Mouse (Mus musculus): Measurements from ENCODE around the gene Slc43a3. TPM values are rescaled to one million over a fixed set of nuclear protein-coding genes. Genes with fewer than 3 reads are reported as not detected.
A peak's percentile ranks its signal among the peaks of the same experiment; 100 is the strongest.

The Slc43a3 gene
- polyA plus RNA-seq (2015; fragmentation: Nextera tagmentation; extraction: Ambion mirVana): 37.3 and 41.9 TPM in 2 replicates

DNA sequence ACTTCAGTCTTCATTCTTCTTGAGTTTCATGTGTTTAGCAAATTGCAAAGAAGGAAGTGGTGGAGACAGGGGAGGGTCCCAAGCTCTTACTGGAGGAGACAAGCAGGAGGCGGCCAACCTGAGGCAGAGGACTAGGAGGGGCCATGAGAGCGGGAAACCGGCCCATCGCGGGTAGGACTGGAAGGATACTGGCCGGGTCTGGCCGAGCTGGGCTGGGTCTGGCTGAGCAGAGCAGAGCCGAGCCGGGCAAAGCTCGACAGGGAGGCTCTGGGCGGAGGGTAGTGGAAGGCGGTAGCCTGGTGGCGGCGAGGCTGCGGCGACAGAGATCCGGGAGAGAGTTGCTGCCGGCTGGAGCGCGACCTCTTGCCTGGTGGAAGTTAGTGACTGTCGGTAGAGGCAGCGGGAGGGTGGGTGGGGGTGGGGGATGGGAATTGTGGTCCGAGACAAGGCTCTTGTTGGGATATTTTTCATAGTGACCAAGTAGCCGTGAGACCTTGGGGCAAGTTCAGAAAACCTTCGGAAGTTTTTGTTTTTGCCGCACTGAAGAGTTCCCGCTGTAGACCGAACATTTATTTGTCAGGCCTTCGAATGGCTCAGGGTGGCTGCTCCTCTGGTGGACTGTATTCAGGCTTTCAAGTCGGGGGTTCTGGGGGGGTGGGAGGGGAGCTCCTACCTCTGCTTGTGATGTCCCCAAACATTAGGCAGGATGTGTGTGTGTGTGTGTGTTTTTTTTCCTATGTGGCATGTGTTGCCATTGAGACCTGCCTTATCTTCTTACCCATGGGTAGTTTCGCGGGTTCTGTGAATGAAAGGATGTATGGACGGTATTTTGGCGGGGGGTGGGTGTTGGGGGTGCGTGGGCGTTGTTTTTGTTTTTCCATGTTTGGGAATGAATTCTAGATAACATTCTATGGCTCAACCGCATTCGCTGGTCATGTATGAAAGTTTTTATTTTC, at the start of gene Slc43a3:
Gene Slc43a3, plus strand, starts transcription at position 106 of the 956 bp plus-strand sequence.
- Histone ChIP-seq H3K9ac (ENCODE audit: low read length) (peak within 1 kb of the TSS; percentile 80), H3K9me3 (replicated peaks; ENCODE audit: control insufficient read depth, low read length) (no peaks in the 10 kb centered on the region), H3K36me3 (ENCODE audit: control insufficient read depth, insufficient read depth, low read length) (no peaks in the 10 kb centered on the region), H3K27ac (ENCODE audit: low read length) (peak within 1 kb of the TSS; percentile 83), H3K27me3 (ENCODE audit: control insufficient read depth, insufficient read depth, low read length) (no peaks in the 10 kb centered on the region), H3K4me3 (replicated peaks; ENCODE audit: low read length) (peak within 1 kb of the TSS; percentile 57), H3K4me2 (ENCODE audit: low read depth, low read length) (peak within 1 kb of the TSS; percentile 67), H3K4me1 (ENCODE audit: control insufficient read depth, insufficient read depth, low read length) (peaks cover 20% of the 10 kb centered on the region)
- peak; percentile 91 for ATAC-seq (ENCODE audit: insufficient read depth, low FRiP score)
- WGBS: 11% methylated on average over 38 of the region's 38 CpGs

DNA sequence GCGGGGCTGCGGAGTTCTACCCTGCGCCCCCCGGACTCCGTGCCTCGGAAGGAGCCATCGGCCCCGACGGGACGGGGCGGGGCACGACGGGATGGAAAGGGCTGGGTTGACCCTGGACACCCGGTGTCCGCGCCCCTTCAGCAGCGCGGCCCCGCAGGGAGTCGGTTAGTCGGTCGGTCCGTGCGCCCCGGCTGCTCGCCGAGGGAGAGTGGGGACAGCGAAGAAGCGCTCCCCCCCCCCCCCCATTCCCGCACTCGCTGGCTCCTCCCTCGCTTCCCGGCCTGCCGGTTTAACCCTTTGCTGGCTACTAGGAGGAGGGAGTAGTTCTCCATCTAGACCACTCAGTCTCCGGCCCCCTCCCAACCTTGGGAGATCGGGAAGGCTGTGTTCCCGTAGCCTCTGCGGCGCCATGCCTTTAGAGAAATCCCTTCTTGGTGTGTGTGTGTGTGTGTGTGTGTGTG, 49.5 kb upstream of the Slc43a3 start:
- peaks cover 70% of the 10 kb centered on the region for H3K27me3 ChIP-seq (ENCODE audit: control insufficient read depth, insufficient read depth, low read length)
- H3K27ac ChIP-seq (ENCODE audit: low read length): no peak overlapping the region
- peaks cover 37% of the 10 kb centered on the region for H3K4me1 ChIP-seq (ENCODE audit: control insufficient read depth, insufficient read depth, low read length)
- under 1% methylated on average over 36 of the region's 39 CpGs for WGBS
- H3K4me3 ChIP-seq (replicated peaks; ENCODE audit: low read length): peak overlapping the region; percentile 58
- no peaks in the 10 kb centered on the region for H3K36me3 ChIP-seq (ENCODE audit: control insufficient read depth, insufficient read depth, low read length)
- no peaks in the 10 kb centered on the region for H3K9me3 ChIP-seq (replicated peaks; ENCODE audit: control insufficient read depth, low read length)
- H3K9ac ChIP-seq (ENCODE audit: low read length): peak overlapping the region; percentile 64
- H3K4me2 ChIP-seq (ENCODE audit: low read depth, low read length): peak overlapping the region; percentile 78
- no peak for ATAC-seq (ENCODE audit: insufficient read depth, low FRiP score)

DNA sequence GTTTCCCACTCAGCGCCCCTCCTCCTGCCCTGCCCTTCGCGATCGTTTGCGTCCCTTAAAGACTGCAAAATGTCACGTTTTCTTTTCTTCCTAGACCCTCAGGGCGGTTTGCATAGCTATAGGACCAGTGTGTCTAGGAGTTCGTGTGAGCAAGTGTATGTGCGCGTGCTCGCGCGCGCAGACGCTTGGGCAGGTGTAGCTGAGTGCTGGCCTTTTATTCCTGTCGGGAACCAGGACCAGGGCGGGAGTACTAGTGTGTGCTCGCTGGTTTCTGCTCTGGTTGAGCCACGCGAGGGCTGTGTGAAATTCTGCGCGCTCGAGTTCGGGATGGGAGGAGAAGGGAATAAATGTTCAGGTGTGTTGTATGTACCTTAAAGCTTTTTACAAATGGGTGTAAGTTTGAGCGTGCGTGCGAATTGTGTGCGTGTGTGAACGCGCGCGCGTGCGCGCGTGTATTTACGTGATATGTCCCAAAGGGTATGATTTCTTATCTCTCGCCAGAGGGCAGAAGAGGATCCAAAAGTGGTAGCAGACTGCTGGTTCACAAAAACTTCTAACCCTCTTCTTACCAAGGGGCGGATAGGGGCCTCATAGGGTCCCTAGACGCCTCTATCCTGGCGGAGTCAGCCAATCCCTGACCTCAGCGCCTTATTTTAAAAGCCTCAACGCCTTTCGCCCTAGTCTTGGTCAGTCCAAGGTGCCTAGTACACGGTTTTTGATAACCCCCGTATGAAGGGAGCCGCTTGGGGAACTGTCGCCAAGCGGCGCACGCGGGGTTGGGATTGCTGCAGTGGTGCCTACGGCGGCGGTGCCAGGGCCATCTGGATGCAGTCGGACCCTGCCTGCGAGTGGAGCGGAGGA, 48.7 kb upstream of the Slc43a3 start:
- WGBS: under 1% methylated on average over 58 of the region's 58 CpGs
- peak overlapping the region; percentile 78 for H3K4me2 ChIP-seq (ENCODE audit: low read depth, low read length)
- no peaks in the 10 kb centered on the region for H3K9me3 ChIP-seq (replicated peaks; ENCODE audit: control insufficient read depth, low read length)
- peaks cover 34% of the 10 kb centered on the region for H3K4me1 ChIP-seq (ENCODE audit: control insufficient read depth, insufficient read depth, low read length)
- peaks cover 63% of the 10 kb centered on the region for H3K27me3 ChIP-seq (ENCODE audit: control insufficient read depth, insufficient read depth, low read length)
- no peaks in the 10 kb centered on the region for H3K36me3 ChIP-seq (ENCODE audit: control insufficient read depth, insufficient read depth, low read length)
- H3K9ac ChIP-seq (ENCODE audit: low read length): peak overlapping the region; percentile 47; the same call in 1 of the 2 replicates
- H3K27ac ChIP-seq (ENCODE audit: low read length): no peak overlapping the region
- H3K4me3 ChIP-seq (replicated peaks; ENCODE audit: low read length): peak overlapping the region; percentile 58
- no peak for ATAC-seq (ENCODE audit: insufficient read depth, low FRiP score)

GRCm38 (mm10) chr2:84888657-84889315, 47.6 kb upstream of the Slc43a3 start:
- peak overlapping the region; percentile 78 for H3K4me2 ChIP-seq (ENCODE audit: low read depth, low read length)
- peaks cover 23% of the 10 kb centered on the region for H3K4me1 ChIP-seq (ENCODE audit: control insufficient read depth, insufficient read depth, low read length)
- H3K9me3 ChIP-seq (replicated peaks; ENCODE audit: control insufficient read depth, low read length): no peaks in the 10 kb centered on the region
- peaks cover 53% of the 10 kb centered on the region for H3K27me3 ChIP-seq (ENCODE audit: control insufficient read depth, insufficient read depth, low read length)
- 3% methylated on average over 28 of the region's 28 CpGs for WGBS
- H3K4me3 ChIP-seq (replicated peaks; ENCODE audit: low read length): peak overlapping the region; percentile 30
- H3K27ac ChIP-seq (ENCODE audit: low read length): no peak overlapping the region
- H3K36me3 ChIP-seq (ENCODE audit: control insufficient read depth, insufficient read depth, low read length): no peaks in the 10 kb centered on the region
- peak overlapping the region; percentile 49; the same call in 1 of the 2 replicates for H3K9ac ChIP-seq (ENCODE audit: low read length)
- no peak for ATAC-seq (ENCODE audit: insufficient read depth, low FRiP score)

- 13% methylated on average over 14 of the region's 14 CpGs for WGBS
- Histone ChIP-seq H3K9me3 (replicated peaks; ENCODE audit: control insufficient read depth, low read length) (no peaks in the 10 kb centered on the region), H3K27me3 (ENCODE audit: control insufficient read depth, insufficient read depth, low read length) (peaks cover 46% of the 10 kb centered on the region), H3K9ac (ENCODE audit: low read length) (peak overlapping the region; percentile 49; the same call in 1 of the 2 replicates), H3K36me3 (ENCODE audit: control insufficient read depth, insufficient read depth, low read length) (no peaks in the 10 kb centered on the region), H3K4me2 (ENCODE audit: low read depth, low read length) (peak overlapping the region; percentile 78), H3K4me3 (replicated peaks; ENCODE audit: low read length) (peak overlapping the region; percentile 30), H3K4me1 (ENCODE audit: control insufficient read depth, insufficient read depth, low read length) (peaks cover 23% of the 10 kb centered on the region), H3K27ac (ENCODE audit: low read length) (no peak overlapping the region)
- no peak for ATAC-seq (ENCODE audit: insufficient read depth, low FRiP score)
Observed at GRCm38 (mm10) chr2:84889316-84890044, 46.9 kb upstream of the Slc43a3 start.

GRCm38 (mm10) chr2:84890045-84890340, 46.4 kb upstream of the Slc43a3 start:
- Histone ChIP-seq H3K4me1 (ENCODE audit: control insufficient read depth, insufficient read depth, low read length) (peaks cover 23% of the 10 kb centered on the region), H3K27ac (ENCODE audit: low read length) (no peak overlapping the region), H3K27me3 (ENCODE audit: control insufficient read depth, insufficient read depth, low read length) (peaks cover 41% of the 10 kb centered on the region), H3K4me3 (replicated peaks; ENCODE audit: low read length) (no peak overlapping the region), H3K4me2 (ENCODE audit: low read depth, low read length) (no peak overlapping the region), H3K36me3 (ENCODE audit: control insufficient read depth, insufficient read depth, low read length) (no peaks in the 10 kb centered on the region), H3K9me3 (replicated peaks; ENCODE audit: control insufficient read depth, low read length) (no peaks in the 10 kb centered on the region), H3K9ac (ENCODE audit: low read length) (no peak overlapping the region)
- WGBS: 4% methylated on average over 5 of the region's 5 CpGs
- 0 out of 2 replicates have a peak, but pooled peaks have one; percentile 45 for ATAC-seq (ENCODE audit: insufficient read depth, low FRiP score)

DNA sequence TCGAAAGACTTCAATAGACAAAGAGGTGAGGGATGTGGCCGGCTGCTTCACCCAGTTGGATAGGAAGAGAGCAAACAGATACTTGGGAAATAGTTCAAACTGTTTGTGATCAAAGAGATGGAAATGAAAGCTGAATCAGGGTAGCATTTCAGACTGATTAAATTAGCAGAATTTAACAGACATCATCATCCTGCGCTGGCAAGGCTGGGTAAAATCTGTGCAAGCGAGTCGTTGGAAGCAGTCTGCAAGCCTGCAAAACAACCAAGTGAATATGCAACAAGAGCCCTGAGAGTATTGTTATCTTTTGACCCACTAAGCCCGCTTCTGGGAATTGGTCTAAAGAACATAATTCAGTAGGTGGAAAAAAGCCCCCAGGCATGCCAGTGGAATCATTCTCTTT, 43.0 kb upstream of the Slc43a3 start:
- H3K9me3 ChIP-seq (replicated peaks; ENCODE audit: control insufficient read depth, low read length): no peaks in the 10 kb centered on the region
- peaks cover 9% of the 10 kb centered on the region for H3K27me3 ChIP-seq (ENCODE audit: control insufficient read depth, insufficient read depth, low read length)
- H3K4me1 ChIP-seq (ENCODE audit: control insufficient read depth, insufficient read depth, low read length): peaks cover 9% of the 10 kb centered on the region; the same call in 1 of the 2 replicates
- 50% methylated on average over 6 of the region's 6 CpGs for WGBS
- no peak for ATAC-seq (ENCODE audit: insufficient read depth, low FRiP score)
- no peak overlapping the region for H3K9ac ChIP-seq (ENCODE audit: low read length)
- H3K4me3 ChIP-seq (replicated peaks; ENCODE audit: low read length): no peak overlapping the region
- H3K4me2 ChIP-seq (ENCODE audit: low read depth, low read length): no peak overlapping the region
- no peaks in the 10 kb centered on the region for H3K36me3 ChIP-seq (ENCODE audit: control insufficient read depth, insufficient read depth, low read length)
- no peak overlapping the region for H3K27ac ChIP-seq (ENCODE audit: low read length)

DNA sequence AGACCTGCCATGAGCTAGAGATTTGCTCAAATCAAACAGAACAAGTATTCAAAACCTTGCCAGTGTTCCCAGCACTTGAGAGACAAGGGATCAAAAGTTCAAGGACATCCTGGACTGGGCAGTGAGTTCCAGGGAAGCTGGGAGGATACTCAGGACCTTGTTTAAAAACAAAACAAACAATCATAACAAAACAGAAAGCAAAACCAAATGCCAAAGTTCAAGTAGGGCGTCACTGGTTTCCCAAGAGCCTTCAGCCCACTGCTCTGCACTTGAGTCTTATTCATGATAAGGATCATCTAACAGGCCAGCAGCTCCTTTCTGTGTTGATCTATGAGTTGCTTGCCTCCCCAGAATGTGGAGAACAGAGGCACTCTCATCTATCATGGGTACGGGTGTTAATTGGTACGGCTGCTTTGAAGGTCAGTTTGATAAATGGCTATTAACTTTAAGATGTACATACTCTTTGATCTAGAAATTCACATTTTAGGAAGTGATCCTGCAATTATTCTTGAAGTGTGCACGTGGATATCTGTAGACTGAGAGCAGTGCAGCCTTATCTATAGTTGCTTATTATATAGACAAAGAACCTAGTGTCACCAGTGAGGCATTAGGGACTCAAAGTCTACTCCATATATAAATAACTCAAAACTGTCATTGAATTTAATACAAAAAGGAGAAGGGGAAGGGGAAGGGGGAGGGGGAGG, 40.7 kb upstream of the Slc43a3 start:
- Histone ChIP-seq H3K36me3 (ENCODE audit: control insufficient read depth, insufficient read depth, low read length) (no peaks in the 10 kb centered on the region), H3K27me3 (ENCODE audit: control insufficient read depth, insufficient read depth, low read length) (no peaks in the 10 kb centered on the region), H3K9ac (ENCODE audit: low read length) (no peak overlapping the region), H3K4me3 (replicated peaks; ENCODE audit: low read length) (no peak overlapping the region), H3K4me2 (ENCODE audit: low read depth, low read length) (no peak overlapping the region), H3K9me3 (replicated peaks; ENCODE audit: control insufficient read depth, low read length) (no peaks in the 10 kb centered on the region), H3K4me1 (ENCODE audit: control insufficient read depth, insufficient read depth, low read length) (no peaks in the 10 kb centered on the region), H3K27ac (ENCODE audit: low read length) (no peak overlapping the region)
- ATAC-seq (ENCODE audit: insufficient read depth, low FRiP score): no peak
- WGBS: 22% methylated on average over 4 of the region's 4 CpGs
